Mouse (Mus musculus): Measurements from ENCODE around the gene Igflr1. TPM values are rescaled to one million over a fixed set of nuclear protein-coding genes. Genes with fewer than 3 reads are reported as not detected.

The Igflr1 gene
- polyA plus RNA-seq, 1 experiment, result 15.7 TPM

DNA sequence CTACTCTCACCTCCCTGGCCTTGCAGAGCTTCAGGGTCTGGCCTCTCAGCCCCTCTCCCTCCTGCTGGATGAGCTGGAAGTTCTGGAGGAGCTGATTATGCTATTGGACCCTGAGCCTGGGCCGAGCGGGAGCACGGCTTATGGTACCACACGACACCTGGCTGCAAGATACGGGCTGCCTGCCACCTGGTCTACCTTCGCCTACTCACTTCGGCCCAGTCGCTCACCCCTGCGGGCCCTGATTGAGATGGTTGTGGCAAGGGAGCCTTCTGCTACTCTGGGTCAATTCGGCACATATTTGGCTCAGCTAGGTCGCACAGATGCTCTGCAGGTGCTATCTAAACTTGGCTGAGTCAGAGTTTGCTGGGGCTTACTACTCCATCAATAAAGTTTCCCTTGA lies 2.3 kb downstream of the Igflr1 start:
- H3K4me1 ChIP-seq (ENCODE audit: control insufficient read depth, insufficient read depth, low read length), result peaks cover 2% of the 10 kb centered on the region; the same call in 1 of the 2 replicates
- WGBS, result 91% methylated on average over 11 of the region's 11 CpGs
- H3K27ac ChIP-seq (ENCODE audit: control insufficient read depth, insufficient read depth, low read depth, low read length, poor library complexity), result no peak overlapping the region
- TF ChIP-seq CTCF (IDR thresholded peaks at IDR 0.05; ENCODE audit: control insufficient read depth, insufficient read depth, low read length), result no peak
- no peak overlapping the region for H3K4me3 ChIP-seq (replicated peaks; ENCODE audit: control insufficient read depth, low read depth, low read length)

DNA sequence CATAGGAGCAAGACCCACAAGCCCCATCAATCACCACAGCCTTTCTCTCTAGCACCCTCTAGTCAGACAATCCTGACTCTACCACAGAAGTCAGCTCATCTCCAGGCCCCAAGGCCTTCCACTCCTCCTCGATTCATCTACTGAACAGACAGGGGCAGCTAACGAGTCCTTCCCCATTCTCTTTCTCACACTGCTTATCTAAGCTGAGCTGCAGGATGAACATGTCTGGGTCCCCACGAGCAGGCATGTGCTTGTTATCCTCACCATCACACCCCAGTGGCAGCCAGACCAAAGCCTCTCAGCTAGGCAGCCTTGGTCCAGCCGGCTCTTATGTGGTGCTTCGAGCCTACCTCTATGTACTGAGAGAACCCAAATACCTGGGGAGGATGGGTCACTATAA lies 7.2 kb downstream of the Igflr1 start:
- TF ChIP-seq CTCF (IDR thresholded peaks at IDR 0.05; ENCODE audit: control insufficient read depth, insufficient read depth, low read length), result no peak
- no peak for TF ChIP-seq POLR2A (IDR thresholded peaks at IDR 0.05; ENCODE audit: borderline replicate concordance, control insufficient read depth, low read depth, low read length)
- Histone ChIP-seq H3K4me3 (replicated peaks; ENCODE audit: control insufficient read depth, low read depth, low read length) (no peak overlapping the region), H3K4me1 (ENCODE audit: control insufficient read depth, insufficient read depth, low read length) (no peaks in the 10 kb centered on the region; the same call in 1 of the 2 replicates), H3K27ac (ENCODE audit: control insufficient read depth, insufficient read depth, low read depth, low read length, poor library complexity) (peak overlapping the region; percentile 61)
- WGBS, result 60% methylated on average over 5 of the region's 5 CpGs

DNA sequence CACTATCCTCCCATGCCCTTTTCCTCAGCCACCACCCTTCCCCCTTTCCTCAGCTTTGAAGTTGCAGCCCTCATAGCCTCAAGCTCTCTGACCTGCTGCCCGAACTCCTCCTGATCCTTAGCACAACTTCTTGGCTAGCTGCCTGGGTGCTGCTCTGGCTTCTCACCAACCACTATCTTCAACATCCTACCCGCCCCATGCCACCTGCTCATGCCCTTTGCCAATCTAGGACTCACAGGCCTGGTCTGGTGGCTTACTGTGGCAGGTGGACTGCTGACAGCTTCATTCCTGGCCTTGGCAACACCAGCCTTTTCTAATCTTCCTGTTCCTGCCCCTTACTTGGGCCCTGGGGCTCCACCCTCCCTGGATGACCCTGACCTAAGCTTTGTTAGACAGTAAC lies 7.7 kb downstream of the Igflr1 start:
- no peak overlapping the region for H3K4me3 ChIP-seq (replicated peaks; ENCODE audit: control insufficient read depth, low read depth, low read length)
- no peaks in the 10 kb centered on the region; the same call in 1 of the 2 replicates for H3K4me1 ChIP-seq (ENCODE audit: control insufficient read depth, insufficient read depth, low read length)
- peak overlapping the region; percentile 61 for H3K27ac ChIP-seq (ENCODE audit: control insufficient read depth, insufficient read depth, low read depth, low read length, poor library complexity)
- WGBS, result 62% methylated on average over 2 of the region's 2 CpGs
- no peak for TF ChIP-seq CTCF (IDR thresholded peaks at IDR 0.05; ENCODE audit: control insufficient read depth, insufficient read depth, low read length)
- no peak for TF ChIP-seq POLR2A (IDR thresholded peaks at IDR 0.05; ENCODE audit: borderline replicate concordance, control insufficient read depth, low read depth, low read length)

DNA sequence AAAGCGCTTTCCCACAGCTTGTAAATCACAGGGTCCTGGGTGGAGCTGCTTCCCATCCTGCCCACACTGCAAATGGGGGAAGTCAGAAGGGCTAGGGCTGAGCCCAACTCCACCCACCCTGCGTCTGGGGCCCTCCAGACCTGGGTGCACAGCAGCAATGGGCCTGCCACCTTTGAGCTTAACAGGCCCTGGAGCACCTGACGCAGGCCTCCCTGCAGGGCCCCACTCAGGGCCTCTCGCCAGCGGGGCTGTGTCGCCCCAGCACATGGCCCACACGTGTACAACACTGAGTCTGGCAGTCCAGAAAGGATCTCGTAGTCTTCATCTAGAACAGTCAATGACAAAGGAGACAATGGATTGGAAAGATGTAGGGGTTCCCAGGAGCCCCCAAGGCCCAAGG lies 14.7 kb downstream of the Igflr1 start:
- Histone ChIP-seq H3K4me1 (ENCODE audit: control insufficient read depth, insufficient read depth, low read length) (no peaks in the 10 kb centered on the region), H3K27ac (ENCODE audit: control insufficient read depth, insufficient read depth, low read depth, low read length, poor library complexity) (no peak overlapping the region), H3K4me3 (replicated peaks; ENCODE audit: control insufficient read depth, low read depth, low read length) (no peak overlapping the region)
- TF ChIP-seq POLR2A (IDR thresholded peaks at IDR 0.05; ENCODE audit: borderline replicate concordance, control insufficient read depth, low read depth, low read length), result no peak
- TF ChIP-seq CTCF (IDR thresholded peaks at IDR 0.05; ENCODE audit: control insufficient read depth, insufficient read depth, low read length), result no peak
- 92% methylated on average over 8 of the region's 8 CpGs for WGBS

DNA sequence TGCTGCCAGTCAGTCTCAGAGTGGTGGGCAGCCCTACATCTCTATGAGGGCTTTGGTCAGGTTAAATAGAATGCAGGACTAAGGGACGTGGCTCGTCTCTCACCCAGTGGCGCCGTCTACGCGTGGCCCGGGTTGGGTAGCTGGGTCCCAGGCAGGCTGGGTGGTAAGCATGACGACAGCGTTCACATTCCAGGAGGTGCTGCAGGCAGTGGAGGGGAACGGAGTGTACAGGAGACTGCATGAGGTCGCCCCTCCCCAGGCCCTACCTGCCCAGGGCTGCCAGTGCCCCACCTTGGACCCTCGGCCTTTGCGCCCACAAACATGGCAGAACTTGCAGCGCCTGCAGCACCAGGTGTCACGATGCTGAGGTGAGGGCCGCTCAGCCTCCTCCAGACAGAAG lies 16.3 kb downstream of the Igflr1 start:
- WGBS, result 96% methylated on average over 16 of the region's 16 CpGs
- H3K4me1 ChIP-seq (ENCODE audit: control insufficient read depth, insufficient read depth, low read length), result no peaks in the 10 kb centered on the region
- TF ChIP-seq POLR2A (IDR thresholded peaks at IDR 0.05; ENCODE audit: borderline replicate concordance, control insufficient read depth, low read depth, low read length), result no peak
- no peak for TF ChIP-seq CTCF (IDR thresholded peaks at IDR 0.05; ENCODE audit: control insufficient read depth, insufficient read depth, low read length)
- no peak overlapping the region for H3K4me3 ChIP-seq (replicated peaks; ENCODE audit: control insufficient read depth, low read depth, low read length)
- H3K27ac ChIP-seq (ENCODE audit: control insufficient read depth, insufficient read depth, low read depth, low read length, poor library complexity), result no peak overlapping the region

DNA sequence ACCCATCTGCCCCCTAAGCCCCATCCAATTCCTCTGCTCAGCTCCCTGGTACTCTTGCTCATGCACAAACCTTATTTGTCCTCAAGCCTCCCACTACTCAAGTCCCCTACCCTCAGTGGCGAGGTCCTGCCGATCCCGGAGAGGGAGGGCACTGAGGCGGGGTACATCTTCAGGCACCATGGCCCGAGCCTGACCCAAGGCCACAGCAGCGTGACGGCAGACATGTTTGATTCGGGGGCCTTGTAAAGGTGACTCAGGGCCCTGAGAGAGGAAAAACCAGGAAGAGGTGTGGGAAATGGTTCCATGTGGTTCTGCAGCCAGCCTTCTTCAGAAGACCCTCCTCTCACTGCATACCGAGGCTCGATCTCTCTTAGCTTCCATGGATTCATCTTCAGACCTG lies 19.1 kb downstream of the Igflr1 start:
- TF ChIP-seq POLR2A (IDR thresholded peaks at IDR 0.05; ENCODE audit: borderline replicate concordance, control insufficient read depth, low read depth, low read length), result no peak
- no peak for TF ChIP-seq CTCF (IDR thresholded peaks at IDR 0.05; ENCODE audit: control insufficient read depth, insufficient read depth, low read length)
- 95% methylated on average over 10 of the region's 10 CpGs for WGBS
- no peak overlapping the region for H3K27ac ChIP-seq (ENCODE audit: control insufficient read depth, insufficient read depth, low read depth, low read length, poor library complexity)
- H3K4me3 ChIP-seq (replicated peaks; ENCODE audit: control insufficient read depth, low read depth, low read length), result no peak overlapping the region
- H3K4me1 ChIP-seq (ENCODE audit: control insufficient read depth, insufficient read depth, low read length), result no peaks in the 10 kb centered on the region

DNA sequence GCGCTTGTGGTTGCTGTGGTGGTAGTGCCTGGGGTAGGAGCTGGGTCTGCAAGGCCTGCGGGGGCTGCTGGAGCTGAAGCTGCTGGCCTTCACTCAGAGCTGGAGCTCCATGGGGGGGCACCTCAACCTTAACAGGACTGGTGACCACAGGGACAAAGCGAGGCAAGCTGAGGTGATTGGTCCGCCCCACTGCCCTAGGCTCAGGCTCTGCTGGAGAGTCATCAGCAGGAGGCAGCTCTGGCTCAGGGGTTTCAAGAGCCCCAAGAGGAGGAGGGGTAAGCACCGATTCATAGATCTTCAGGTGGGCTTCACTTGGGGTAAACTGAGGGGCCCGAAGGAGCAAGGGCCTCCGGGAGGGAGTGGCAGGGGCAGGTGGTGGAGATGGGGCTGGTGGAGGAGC lies 19.9 kb downstream of the Igflr1 start:
- no peaks in the 10 kb centered on the region for H3K4me1 ChIP-seq (ENCODE audit: control insufficient read depth, insufficient read depth, low read length)
- peak; percentile 20; the same call in 1 of the 2 replicates for TF ChIP-seq POLR2A (IDR thresholded peaks at IDR 0.05; ENCODE audit: borderline replicate concordance, control insufficient read depth, low read depth, low read length)
- no peak for TF ChIP-seq CTCF (IDR thresholded peaks at IDR 0.05; ENCODE audit: control insufficient read depth, insufficient read depth, low read length)
- H3K4me3 ChIP-seq (replicated peaks; ENCODE audit: control insufficient read depth, low read depth, low read length), result no peak overlapping the region
- no peak overlapping the region for H3K27ac ChIP-seq (ENCODE audit: control insufficient read depth, insufficient read depth, low read depth, low read length, poor library complexity)
- WGBS, result 94% methylated on average over 7 of the region's 7 CpGs

DNA sequence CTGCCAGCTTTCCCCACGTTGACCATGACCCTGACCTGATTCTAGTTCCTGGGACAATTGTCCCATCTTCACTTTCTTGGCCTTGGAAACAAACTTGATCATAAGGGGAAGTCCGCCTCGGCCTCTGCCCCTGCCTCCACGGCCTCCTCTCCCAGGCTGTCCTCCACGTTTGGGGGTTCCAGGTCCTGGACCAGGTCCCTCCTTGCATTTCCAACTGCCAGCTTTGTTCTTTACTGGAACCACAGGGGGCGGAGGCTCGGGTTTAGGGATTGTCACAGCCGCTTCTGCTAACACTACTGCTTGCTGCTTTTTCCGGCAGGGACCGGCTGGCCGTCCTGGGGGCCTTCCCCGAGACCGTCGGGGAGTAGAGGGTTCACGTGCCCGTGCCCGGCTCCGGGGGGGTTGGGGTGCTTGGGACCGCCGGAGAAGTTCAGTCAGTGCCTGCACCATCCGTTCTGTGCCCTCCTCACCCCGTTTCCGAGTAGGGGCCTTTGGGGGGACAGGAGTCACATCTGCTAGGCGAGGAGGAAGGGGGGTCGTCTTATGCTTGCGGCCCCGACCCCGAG lies 21.3 kb downstream of the Igflr1 start:
- no peak for TF ChIP-seq POLR2A (IDR thresholded peaks at IDR 0.05; ENCODE audit: borderline replicate concordance, control insufficient read depth, low read depth, low read length)
- TF ChIP-seq CTCF (IDR thresholded peaks at IDR 0.05; ENCODE audit: control insufficient read depth, insufficient read depth, low read length), result no peak
- Histone ChIP-seq H3K4me3 (replicated peaks; ENCODE audit: control insufficient read depth, low read depth, low read length) (no peak overlapping the region), H3K27ac (ENCODE audit: control insufficient read depth, insufficient read depth, low read depth, low read length, poor library complexity) (no peak overlapping the region; the same call in 1 of the 2 replicates), H3K4me1 (ENCODE audit: control insufficient read depth, insufficient read depth, low read length) (no peaks in the 10 kb centered on the region)
- WGBS, result 93% methylated on average over 28 of the region's 28 CpGs

Measured in bone marrow, adult 2 months (tissue).